Mouse (Mus musculus): Measurements from ENCODE around the gene Cd52. TPM values are rescaled to one million over a fixed set of nuclear protein-coding genes. Genes with fewer than 3 reads are reported as not detected.

Cd52 gene
- polyA plus RNA-seq, 1 experiment from 2014 or later = 2.5 TPM

GRCm38 (mm10) chr4:134060135-134060865 lies 34.6 kb downstream of the Cd52 start, which contains the start of gene Crybg2:
Gene Crybg2 (plus strand): TSS chr4:134060815.
- peaks cover under 1% of the 10 kb centered on the region; the same call in 1 of the 2 replicates for H3K27me3 ChIP-seq (ENCODE audit: control insufficient read depth, insufficient read depth, low read length)
- no peaks in the 10 kb centered on the region for H3K4me1 ChIP-seq (replicated peaks; ENCODE audit: control insufficient read depth, insufficient read depth, low read length)
- WGBS = 48% methylated on average over 28 of the region's 28 CpGs
- H3K36me3 ChIP-seq (ENCODE audit: control insufficient read depth, insufficient read depth, low read length) = no peaks in the 10 kb centered on the region
- DNase-seq (ENCODE audit: low spot score) (no peak), ATAC-seq (replicated peaks; ENCODE audit: low FRiP score) (no peak)
- no peak within 1 kb of the TSS for H3K4me3 ChIP-seq (ENCODE audit: low read depth, low read length)
- H3K9ac ChIP-seq (ENCODE audit: low read length) = no peak within 1 kb of the TSS
- H3K4me2 ChIP-seq (ENCODE audit: low read depth, low read length, severe bottlenecking) = no peak within 1 kb of the TSS
- no peak within 1 kb of the TSS for H3K27ac ChIP-seq (ENCODE audit: low read depth, low read length)
- H3K9me3 ChIP-seq (ENCODE audit: control insufficient read depth, low read length) = no peaks in the 10 kb centered on the region

- Histone ChIP-seq H3K4me3 (ENCODE audit: low read depth, low read length) (no peak overlapping the region), H3K4me1 (replicated peaks; ENCODE audit: control insufficient read depth, insufficient read depth, low read length) (no peaks in the 10 kb centered on the region), H3K9ac (ENCODE audit: low read length) (no peak overlapping the region), H3K27ac (ENCODE audit: low read depth, low read length) (no peak overlapping the region), H3K4me2 (ENCODE audit: low read depth, low read length, severe bottlenecking) (no peak overlapping the region), H3K36me3 (ENCODE audit: control insufficient read depth, insufficient read depth, low read length) (no peaks in the 10 kb centered on the region), H3K9me3 (ENCODE audit: control insufficient read depth, low read length) (no peaks in the 10 kb centered on the region), H3K27me3 (ENCODE audit: control insufficient read depth, insufficient read depth, low read length) (no peaks in the 10 kb centered on the region)
- no peak for ATAC-seq (replicated peaks; ENCODE audit: low FRiP score)
- WGBS = 89% methylated on average over 6 of the region's 6 CpGs
- DNase-seq (ENCODE audit: low spot score) = no peak
Measured at GRCm38 (mm10) chr4:134058908-134059307, 36.0 kb downstream of the Cd52 start.

- no peak for ATAC-seq (replicated peaks; ENCODE audit: low FRiP score)
- H3K36me3 ChIP-seq (ENCODE audit: control insufficient read depth, insufficient read depth, low read length) = no peaks in the 10 kb centered on the region
- H3K4me2 ChIP-seq (ENCODE audit: low read depth, low read length, severe bottlenecking) = no peak overlapping the region
- H3K27me3 ChIP-seq (ENCODE audit: control insufficient read depth, insufficient read depth, low read length) = no peaks in the 10 kb centered on the region
- H3K4me1 ChIP-seq (replicated peaks; ENCODE audit: control insufficient read depth, insufficient read depth, low read length) = no peaks in the 10 kb centered on the region
- WGBS = 37% methylated on average over 14 of the region's 14 CpGs
- H3K9ac ChIP-seq (ENCODE audit: low read length) = no peak overlapping the region
- no peak overlapping the region for H3K4me3 ChIP-seq (ENCODE audit: low read depth, low read length)
- no peak overlapping the region for H3K27ac ChIP-seq (ENCODE audit: low read depth, low read length)
- no peak for DNase-seq (ENCODE audit: low spot score)
- H3K9me3 ChIP-seq (ENCODE audit: control insufficient read depth, low read length) = no peaks in the 10 kb centered on the region
Measured at GRCm38 (mm10) chr4:134058166-134058715, 36.6 kb downstream of the Cd52 start.

DNA sequence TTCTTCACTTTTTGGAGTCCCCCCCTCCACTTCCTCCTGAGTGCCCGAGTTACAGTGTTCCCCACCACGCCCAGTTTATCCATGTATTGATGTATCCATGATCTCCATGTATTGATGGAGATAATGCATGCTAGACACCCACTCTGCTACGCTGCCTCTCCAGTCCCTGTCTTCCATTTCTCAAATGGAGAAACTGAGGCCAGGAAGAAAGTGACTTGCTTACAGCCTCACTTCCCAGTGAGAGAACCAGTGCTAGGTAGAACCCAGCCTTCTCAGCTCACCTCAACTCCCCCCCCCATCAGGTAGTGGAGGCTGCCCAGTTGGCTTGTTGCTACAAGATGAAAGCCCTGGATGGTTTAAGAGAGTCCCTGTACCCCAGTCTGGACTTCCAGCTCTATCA lies 41.3 kb downstream of the Cd52 start, which contains the start of gene Zfp683:
Gene Zfp683 (plus strand): TSS at position 301 of the 400 bp plus-strand sequence.
- DNase-seq (ENCODE audit: low spot score) (no peak), ATAC-seq (replicated peaks; ENCODE audit: low FRiP score) (no peak)
- Histone ChIP-seq H3K27ac (ENCODE audit: low read depth, low read length) (no peak within 1 kb of the TSS), H3K4me3 (ENCODE audit: low read depth, low read length) (no peak within 1 kb of the TSS), H3K36me3 (ENCODE audit: control insufficient read depth, insufficient read depth, low read length) (no peaks in the 10 kb centered on the region), H3K27me3 (ENCODE audit: control insufficient read depth, insufficient read depth, low read length) (no peaks in the 10 kb centered on the region), H3K9me3 (ENCODE audit: control insufficient read depth, low read length) (no peaks in the 10 kb centered on the region), H3K4me1 (replicated peaks; ENCODE audit: control insufficient read depth, insufficient read depth, low read length) (no peaks in the 10 kb centered on the region), H3K9ac (ENCODE audit: low read length) (no peak within 1 kb of the TSS), H3K4me2 (ENCODE audit: low read depth, low read length, severe bottlenecking) (no peak within 1 kb of the TSS)
- 91% methylated on average over 3 of the region's 3 CpGs for WGBS

DNA sequence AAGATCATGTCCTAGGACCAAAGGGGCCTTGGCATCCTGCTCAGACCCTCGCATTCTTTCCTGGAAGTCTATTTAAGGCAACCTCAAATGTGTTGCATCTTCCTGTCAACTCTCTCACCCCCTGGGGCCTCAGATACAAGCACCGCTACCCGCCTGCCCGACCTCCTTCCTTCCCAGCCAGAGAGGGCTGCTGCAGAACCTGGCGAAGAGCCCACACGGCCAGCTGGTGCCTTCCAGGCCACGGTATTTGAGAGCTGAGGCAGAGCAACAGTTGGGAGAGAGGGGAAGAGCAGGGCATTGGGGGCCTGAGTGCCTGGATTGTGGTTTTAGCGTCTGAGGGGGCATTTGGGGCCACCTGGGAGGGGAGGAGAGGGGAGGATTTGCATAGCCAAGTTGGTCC lies 42.3 kb downstream of the Cd52 start:
- Histone ChIP-seq H3K36me3 (ENCODE audit: control insufficient read depth, insufficient read depth, low read length) (no peaks in the 10 kb centered on the region), H3K27me3 (ENCODE audit: control insufficient read depth, insufficient read depth, low read length) (no peaks in the 10 kb centered on the region), H3K4me2 (ENCODE audit: low read depth, low read length, severe bottlenecking) (no peak overlapping the region), H3K4me3 (ENCODE audit: low read depth, low read length) (no peak overlapping the region), H3K9ac (ENCODE audit: low read length) (no peak overlapping the region), H3K4me1 (replicated peaks; ENCODE audit: control insufficient read depth, insufficient read depth, low read length) (no peaks in the 10 kb centered on the region), H3K27ac (ENCODE audit: low read depth, low read length) (no peak overlapping the region), H3K9me3 (ENCODE audit: control insufficient read depth, low read length) (no peaks in the 10 kb centered on the region)
- 52% methylated on average over 8 of the region's 8 CpGs for WGBS
- no peak for DNase-seq (ENCODE audit: low spot score)
- ATAC-seq (replicated peaks; ENCODE audit: low FRiP score) = no peak

GRCm38 (mm10) chr4:134051912-134052311 lies 43.0 kb downstream of the Cd52 start:
- Histone ChIP-seq H3K36me3 (ENCODE audit: control insufficient read depth, insufficient read depth, low read length) (no peaks in the 10 kb centered on the region), H3K27ac (ENCODE audit: low read depth, low read length) (no peak overlapping the region), H3K4me3 (ENCODE audit: low read depth, low read length) (no peak overlapping the region), H3K4me2 (ENCODE audit: low read depth, low read length, severe bottlenecking) (no peak overlapping the region), H3K9ac (ENCODE audit: low read length) (no peak overlapping the region), H3K4me1 (replicated peaks; ENCODE audit: control insufficient read depth, insufficient read depth, low read length) (no peaks in the 10 kb centered on the region), H3K9me3 (ENCODE audit: control insufficient read depth, low read length) (no peaks in the 10 kb centered on the region), H3K27me3 (ENCODE audit: control insufficient read depth, insufficient read depth, low read length) (no peaks in the 10 kb centered on the region)
- ATAC-seq (replicated peaks; ENCODE audit: low FRiP score) (no peak), DNase-seq (ENCODE audit: low spot score) (no peak)
- WGBS = 83% methylated on average over 5 of the region's 5 CpGs

DNA sequence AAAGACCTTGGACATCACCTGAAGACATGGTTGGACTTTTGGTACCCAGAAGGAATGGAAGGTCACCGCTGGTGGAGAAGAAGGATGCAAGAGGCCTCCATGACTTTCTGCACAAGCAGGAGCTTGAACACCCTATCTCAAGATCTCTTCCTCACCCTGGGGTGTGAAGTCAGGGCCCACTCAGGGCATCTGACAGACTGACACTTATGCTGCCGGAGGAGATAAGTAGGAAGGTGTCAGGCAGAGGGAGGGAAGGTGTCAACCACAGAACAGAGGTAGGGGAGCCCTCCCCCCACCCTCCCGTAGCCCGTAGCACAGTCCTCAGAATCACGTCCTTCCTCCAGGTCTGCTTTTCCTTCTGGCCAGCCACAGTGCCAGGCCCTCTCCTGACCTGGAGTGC lies 47.2 kb downstream of the Cd52 start:
- Histone ChIP-seq H3K9ac (ENCODE audit: low read length) (no peak overlapping the region), H3K36me3 (ENCODE audit: control insufficient read depth, insufficient read depth, low read length) (no peaks in the 10 kb centered on the region), H3K4me1 (replicated peaks; ENCODE audit: control insufficient read depth, insufficient read depth, low read length) (no peaks in the 10 kb centered on the region), H3K4me3 (ENCODE audit: low read depth, low read length) (no peak overlapping the region), H3K4me2 (ENCODE audit: low read depth, low read length, severe bottlenecking) (no peak overlapping the region), H3K9me3 (ENCODE audit: control insufficient read depth, low read length) (no peaks in the 10 kb centered on the region), H3K27ac (ENCODE audit: low read depth, low read length) (no peak overlapping the region), H3K27me3 (ENCODE audit: control insufficient read depth, insufficient read depth, low read length) (no peaks in the 10 kb centered on the region)
- DNase-seq (ENCODE audit: low spot score) (no peak), ATAC-seq (replicated peaks; ENCODE audit: low FRiP score) (no peak)
- WGBS = 90% methylated on average over 5 of the region's 5 CpGs

- H3K4me1 ChIP-seq (replicated peaks; ENCODE audit: control insufficient read depth, insufficient read depth, low read length) = no peaks in the 10 kb centered on the region; the same call in 1 of the 2 replicates
- 67% methylated on average over 2 of the region's 2 CpGs for WGBS
- no peaks in the 10 kb centered on the region for H3K27me3 ChIP-seq (ENCODE audit: control insufficient read depth, insufficient read depth, low read length)
- no peaks in the 10 kb centered on the region for H3K9me3 ChIP-seq (ENCODE audit: control insufficient read depth, low read length)
- DNase-seq (ENCODE audit: low spot score) = no peak
- no peak overlapping the region for H3K9ac ChIP-seq (ENCODE audit: low read length)
- H3K4me2 ChIP-seq (ENCODE audit: low read depth, low read length, severe bottlenecking) = no peak overlapping the region
- ATAC-seq (replicated peaks; ENCODE audit: low FRiP score) = no peak
- no peaks in the 10 kb centered on the region for H3K36me3 ChIP-seq (ENCODE audit: control insufficient read depth, insufficient read depth, low read length)
- no peak overlapping the region for H3K4me3 ChIP-seq (ENCODE audit: low read depth, low read length)
- H3K27ac ChIP-seq (ENCODE audit: low read depth, low read length) = no peak overlapping the region
Measured at GRCm38 (mm10) chr4:134043041-134043440, 51.8 kb downstream of the Cd52 start.
